Mouse (Mus musculus) heart, postnatal 4 days (tissue): ENCODE measurements around the gene Ptprb. TPM values are rescaled to one million over a fixed set of nuclear protein-coding genes. Genes with fewer than 3 reads are reported as not detected.

Experiments used
- DNase-seq: peaks from one replicate; pipeline ENCODE4 v3.0.0; 2021
- total RNA-seq, 2 experiments: library from RNA; stranded (reverse); gene quantifications; 2 replicates each; pipeline ENCODE4 v1.2.3; 2021

Gene Ptprb
- total RNA-seq, 2 experiments from 2014 or later, result 56.8 to 65.5 TPM

- DNase-seq, result peak; percentile 21
These were observed 22.5 kb downstream of the Ptprb start for GRCm38 (mm10) chr10:116297854-116298253.

DNA sequence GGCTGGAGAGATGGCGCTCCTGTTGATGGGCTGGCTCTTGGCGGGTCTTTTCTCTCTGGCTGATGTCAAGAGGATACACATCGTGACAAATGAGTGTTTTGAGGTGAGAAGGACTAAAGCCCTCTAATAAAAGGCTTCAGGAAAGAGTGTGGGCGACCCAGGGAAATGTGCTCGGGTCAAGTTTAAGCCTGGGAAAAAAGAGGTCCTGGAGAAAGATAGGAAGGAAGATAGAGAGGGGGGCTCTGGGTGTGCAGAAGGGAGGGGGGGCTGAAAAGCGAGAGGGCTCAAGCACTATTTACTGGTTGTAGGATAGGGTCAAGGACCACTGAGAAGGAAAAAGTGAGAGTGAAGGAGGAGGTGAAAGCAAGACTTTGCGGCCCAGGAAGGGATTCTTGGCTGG is 25.5 kb downstream of the Ptprb start:
- no peak for DNase-seq

GRCm38 (mm10) chr10:116301258-116301657 is 25.9 kb downstream of the Ptprb start:
- peak; percentile 63 for DNase-seq

DNA sequence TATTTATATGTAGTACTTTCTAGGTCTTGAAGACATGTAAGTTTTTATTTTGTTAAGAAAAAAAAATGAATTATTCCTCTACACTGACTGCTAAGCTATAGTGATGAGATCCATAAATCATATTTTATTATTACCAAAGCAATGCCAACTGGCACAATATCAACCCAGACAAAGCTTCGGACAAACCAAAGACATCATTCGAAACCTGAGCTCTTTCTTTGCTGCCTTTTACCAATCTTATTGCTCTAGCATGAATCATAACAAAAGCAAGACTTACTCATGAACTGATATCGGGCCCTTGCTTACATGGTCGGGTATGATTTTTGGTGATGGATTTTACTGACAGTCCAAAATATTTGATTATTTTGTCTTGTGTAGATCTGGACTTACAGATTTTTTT is 29.0 kb downstream of the Ptprb start:
- no peak for DNase-seq

DNA sequence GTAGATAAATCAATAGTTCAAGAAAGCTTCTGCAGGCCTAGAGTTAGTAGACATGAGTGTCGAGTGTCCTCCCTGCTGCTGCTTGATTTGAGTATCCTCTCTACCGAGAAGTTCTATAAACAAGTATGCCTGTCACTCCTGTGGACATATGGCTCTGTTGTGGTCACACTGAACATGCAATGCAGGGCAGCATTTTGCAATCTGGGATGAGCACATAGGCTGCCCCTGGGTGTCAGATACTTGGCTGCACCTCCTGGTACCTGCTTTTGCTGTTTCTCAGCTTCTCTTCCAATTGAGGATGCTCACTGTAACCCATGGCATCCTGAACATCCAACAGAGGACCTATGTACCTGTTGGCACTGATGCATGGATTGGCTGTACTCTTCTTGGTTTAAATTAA is 34.1 kb downstream of the Ptprb start:
- no peak for DNase-seq

GRCm38 (mm10) chr10:116310516-116311210 is 35.3 kb downstream of the Ptprb start:
- DNase-seq, result peak; percentile 32

DNA sequence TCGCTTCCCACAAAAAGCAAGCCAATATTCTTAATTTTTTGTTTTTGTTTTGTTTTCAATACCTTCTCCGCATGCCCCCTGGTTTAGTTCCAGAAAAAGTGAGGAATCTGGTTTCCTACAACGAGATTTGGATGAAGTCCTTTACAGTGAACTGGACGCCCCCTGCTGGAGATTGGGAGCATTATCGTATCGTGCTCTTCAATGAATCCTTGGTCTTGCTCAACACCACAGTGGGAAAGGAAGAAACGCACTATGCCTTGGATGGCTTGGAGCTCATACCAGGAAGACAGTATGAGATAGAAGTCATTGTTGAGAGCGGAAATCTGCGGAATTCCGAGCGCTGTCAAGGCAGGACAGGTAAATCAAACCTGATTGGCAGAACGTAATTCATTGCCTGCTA is 43.9 kb downstream of the Ptprb start:
- peak; percentile 86 for DNase-seq

- no peak for DNase-seq
These were observed 53.8 kb downstream of the Ptprb start for GRCm38 (mm10) chr10:116329086-116329485.

DNA sequence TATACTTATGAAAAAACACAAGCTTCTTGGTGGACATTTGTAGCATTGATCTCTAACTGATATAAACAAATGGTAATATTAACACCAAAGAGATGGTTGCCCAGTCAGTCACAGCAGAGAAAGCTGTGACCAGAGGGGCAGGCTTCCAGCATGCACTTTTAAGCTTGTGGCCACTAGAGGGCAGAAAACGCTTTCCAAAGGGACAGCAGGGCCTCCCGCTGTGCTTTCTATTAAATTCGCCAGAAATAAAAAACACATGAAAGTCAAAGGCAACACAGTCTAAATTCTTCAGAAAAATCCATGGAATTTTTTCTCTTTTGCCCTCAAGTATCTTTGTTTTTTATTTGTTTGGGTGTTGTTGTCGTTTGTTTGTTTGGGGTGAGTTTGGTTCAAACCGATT is 55.1 kb downstream of the Ptprb start:
- DNase-seq, result peak; percentile 87

GRCm38 (mm10) chr10:116330961-116331510 is 55.7 kb downstream of the Ptprb start:
- DNase-seq, result no peak

DNA sequence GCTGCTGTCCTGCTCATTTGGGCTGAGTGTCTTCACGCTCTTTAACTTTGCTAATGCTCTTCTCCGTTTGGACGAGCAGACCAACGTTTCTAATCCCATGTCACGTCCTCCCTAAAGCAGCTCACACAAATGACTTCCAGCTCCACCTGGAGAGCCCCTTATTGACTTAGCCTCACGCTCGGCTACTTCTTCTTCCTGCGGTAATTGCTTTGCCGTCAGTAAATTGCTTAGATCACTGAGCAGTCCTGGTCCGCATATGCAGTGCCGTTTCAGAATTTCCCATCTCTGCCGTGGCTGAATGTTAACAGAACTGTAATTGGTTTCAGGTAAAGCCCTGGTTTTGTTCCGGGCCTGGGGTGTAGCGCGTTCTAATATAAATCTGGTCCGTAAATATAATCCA is 58.3 kb downstream of the Ptprb start:
- DNase-seq, result no peak

GRCm38 (mm10) chr10:116334120-116334519 is 58.8 kb downstream of the Ptprb start:
- no peak for DNase-seq

DNA sequence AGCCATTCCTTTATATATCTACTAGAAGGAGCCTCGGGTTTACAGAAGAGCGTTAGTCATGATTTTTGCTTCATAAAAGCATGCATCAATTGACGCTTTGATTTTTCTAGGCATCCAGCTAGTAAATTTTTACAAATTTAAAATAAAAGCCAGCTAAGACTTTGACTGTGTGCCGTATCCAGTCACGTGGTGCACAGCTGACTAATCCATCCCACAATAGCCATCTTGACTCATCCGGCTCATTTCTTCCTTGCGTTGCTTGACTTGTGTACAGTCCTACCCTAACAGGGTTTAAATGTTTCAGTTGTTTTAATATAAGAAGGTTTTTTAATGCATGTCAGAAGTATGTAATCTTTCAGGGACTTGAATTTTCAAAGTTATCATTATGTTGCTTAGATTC is 60.0 kb downstream of the Ptprb start:
- no peak for DNase-seq

DNA sequence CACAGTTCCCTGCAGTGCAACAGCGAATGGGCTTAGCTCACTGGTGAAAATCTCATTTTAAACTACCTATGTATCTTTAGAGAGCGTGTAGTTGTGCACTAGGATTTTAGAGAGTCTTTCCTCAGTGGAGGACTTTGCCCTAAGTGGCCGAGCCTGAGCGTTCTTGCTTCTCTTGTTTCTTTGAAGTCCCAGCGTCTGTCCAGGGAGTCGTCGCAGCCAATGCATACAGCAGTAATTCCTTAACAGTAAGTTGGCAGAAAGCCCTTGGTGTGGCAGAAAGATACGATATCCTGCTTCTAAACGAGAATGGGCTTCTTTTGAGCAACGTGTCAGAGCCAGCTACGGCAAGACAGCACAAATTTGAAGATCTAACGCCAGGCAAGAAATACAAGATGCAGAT is 65.9 kb downstream of the Ptprb start:
- no peak for DNase-seq

- DNase-seq, result no peak
These were observed 71.4 kb downstream of the Ptprb start for GRCm38 (mm10) chr10:116346618-116347184.

- DNase-seq, result no peak
These were observed 73.7 kb downstream of the Ptprb start for GRCm38 (mm10) chr10:116349004-116349403.

- no peak for DNase-seq
These were observed 75.2 kb downstream of the Ptprb start for GRCm38 (mm10) chr10:116350532-116350931.

DNA sequence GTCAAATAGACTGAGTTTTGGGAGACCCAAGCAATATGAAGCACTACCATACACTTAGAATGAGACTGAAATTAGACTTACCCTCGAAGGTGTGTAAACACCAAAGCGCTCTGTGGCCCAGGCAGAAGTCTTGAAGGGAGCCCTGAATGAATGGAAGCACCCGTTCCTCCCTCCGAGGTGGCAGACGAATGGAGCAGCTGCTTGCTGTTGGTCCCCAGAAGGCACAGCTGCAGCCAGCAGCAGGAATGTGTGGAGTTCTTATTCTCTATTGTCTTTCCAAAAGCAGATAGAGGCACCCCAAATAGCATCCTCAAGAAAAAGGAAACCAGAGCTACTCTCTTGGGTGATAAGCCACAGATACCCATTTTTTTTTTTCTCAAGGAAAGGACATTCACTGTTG is 79.0 kb downstream of the Ptprb start:
- no peak for DNase-seq

DNA sequence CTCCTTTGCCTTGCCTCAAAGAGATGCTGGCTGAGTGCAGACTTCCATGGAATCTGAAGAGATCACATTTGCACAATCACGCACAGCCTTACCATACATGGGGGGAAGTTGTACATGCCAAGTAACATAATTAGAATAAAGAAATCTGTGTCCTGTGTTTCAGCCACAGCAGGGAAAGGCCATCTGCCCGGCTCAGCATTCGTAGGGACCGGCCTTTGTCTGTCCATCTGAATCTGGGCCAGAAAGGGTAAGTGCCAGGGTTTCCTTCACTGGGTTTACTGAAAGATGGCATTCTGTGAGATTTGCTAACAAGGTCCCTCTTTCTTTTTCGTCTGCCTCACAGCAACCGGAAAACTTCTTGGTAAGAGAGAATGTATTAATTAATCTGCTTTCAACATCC is 86.9 kb downstream of the Ptprb start:
- no peak for DNase-seq

DNA sequence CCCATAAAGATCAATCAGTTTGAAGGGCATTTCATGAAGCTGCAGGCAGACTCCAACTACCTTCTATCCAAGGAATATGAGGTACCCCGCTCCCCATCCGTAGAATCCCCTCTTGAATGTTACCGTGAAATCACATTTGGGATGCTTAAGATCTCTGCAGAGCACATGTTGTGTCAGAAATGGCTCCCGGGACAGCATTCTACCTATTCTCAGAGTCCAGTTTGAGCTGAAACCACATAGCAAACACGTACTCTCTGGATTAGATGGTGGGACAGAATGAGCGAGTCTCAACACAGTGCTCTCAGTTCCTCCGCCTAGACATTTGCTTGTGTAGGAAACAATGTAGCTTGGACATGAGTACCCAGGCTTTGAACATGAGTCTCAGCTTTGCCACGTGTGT is 87.3 kb downstream of the Ptprb start:
- DNase-seq, result no peak

DNA sequence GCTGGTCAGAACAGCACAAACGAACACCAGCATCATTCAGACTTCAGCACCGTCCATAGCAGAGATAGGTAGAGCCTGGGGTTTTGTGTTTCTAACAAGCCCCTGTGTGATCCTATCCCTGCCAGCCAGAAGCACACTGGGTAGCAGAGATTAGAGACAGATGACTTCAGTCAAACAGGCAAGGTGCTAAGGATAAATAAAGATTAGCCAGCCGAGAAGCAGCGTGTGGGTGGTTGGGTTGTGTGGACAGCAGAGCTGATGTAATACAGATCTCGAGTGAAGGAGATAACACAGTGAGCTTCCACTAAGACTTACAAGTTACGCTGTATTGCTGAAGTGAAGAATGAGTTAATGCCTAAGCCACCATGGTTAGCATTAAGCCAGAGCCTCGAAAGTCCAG is 89.4 kb downstream of the Ptprb start:
- no peak for DNase-seq

- no peak for DNase-seq
These were observed 95.8 kb downstream of the Ptprb start for GRCm38 (mm10) chr10:116370991-116371725.

GRCm38 (mm10) chr10:116374111-116374510 is 98.8 kb downstream of the Ptprb start:
- DNase-seq, result no peak

- no peak for DNase-seq
These were observed 101.5 kb downstream of the Ptprb start for GRCm38 (mm10) chr10:116376853-116377252.
